Mouse (Mus musculus): Measurements from ENCODE around the gene Acta1. TPM values are rescaled to one million over a fixed set of nuclear protein-coding genes. Genes with fewer than 3 reads are reported as not detected.

Gene Acta1
- 23.8 and 34.1 TPM in 2 replicates for polyA plus RNA-seq (2021; fragmentation: Nextera tagmentation)
- long read RNA-seq, experiment 1, partial matches to known transcripts = 10 of 15 reads
- long read RNA-seq, experiment 1, other reads (novel, unspliced or antisense) = 5 of 15 reads
- long read RNA-seq, experiment 2, partial matches to known transcripts = 55 of 57 reads
- long read RNA-seq, experiment 2, other reads (novel, unspliced or antisense) = 2 of 57 reads

GRCm38 (mm10) chr8:123894502-123895097, at the start of gene Acta1:
Acta1 (minus strand) TSS chr8:123894751.

GRCm38 (mm10) chr8:123859648-123860259, 34.8 kb downstream of the Acta1 start, which contains the start of gene Ccsap:
Ccsap (minus strand) TSS chr8:123860209.

Other genes with a start within 250 kb of the Acta1 start
- 3.6 and 5.7 TPM in 2 replicates for gene Rhou, start 240.8 kb downstream of the Acta1 start, polyA plus RNA-seq (2021; fragmentation: Nextera tagmentation)
- 83.3 and 91.4 TPM in 2 replicates for gene Rab4a, start 88.8 kb downstream of the Acta1 start, polyA plus RNA-seq (2021; fragmentation: Nextera tagmentation)
- 11.0 and 40.6 TPM in 2 replicates for gene Ccsap, start 34.5 kb downstream of the Acta1 start, polyA plus RNA-seq (2021; fragmentation: Nextera tagmentation)
- 9.8 and 10.1 TPM in 2 replicates for gene Nup133, start 54.5 kb upstream of the Acta1 start, polyA plus RNA-seq (2021; fragmentation: Nextera tagmentation)
- gene Abcb10, start 88.4 kb upstream of the Acta1 start, polyA plus RNA-seq (2021; fragmentation: Nextera tagmentation) = 5.9 and 8.1 TPM in 2 replicates
- gene Taf5l, start 126.6 kb upstream of the Acta1 start, polyA plus RNA-seq (2021; fragmentation: Nextera tagmentation) = 7.9 and 13.5 TPM in 2 replicates
- 1.6 and 1.9 TPM in 2 replicates for gene Urb2, start 126.8 kb upstream of the Acta1 start, polyA plus RNA-seq (2021; fragmentation: Nextera tagmentation)

Measured in left cerebral cortex, adult 6 months (tissue).